Mouse (Mus musculus) liver, adult 2 months (tissue): Measurements from ENCODE around the gene Dusp2. TPM values are rescaled to one million over a fixed set of nuclear protein-coding genes. Genes with fewer than 3 reads are reported as not detected.

Source experiments
- DNase-seq: peaks from one replicate; pipeline ENCODE4 v3.0.0-alpha.2; 2011; ENCODE audit warnings: low read depth, low spot score; ENCODE audit errors: extremely low read depth
- H3K27ac ChIP-seq: fragments of 200-500 bp; replicated peaks from 2 replicates; pipeline ENCODE4 v1.5.1; 2012; ENCODE audit warnings: low read depth, mild to moderate bottlenecking, control low read depth, inconsistent platforms, low read length; ENCODE audit not compliant: insufficient read depth
- H3K27me3 ChIP-seq: fragments of 200-500 bp; 2 replicates; pipeline ENCODE4 v1.6.1; 2012; ENCODE audit warnings: mild to moderate bottlenecking, moderate library complexity, low read length, inconsistent platforms; ENCODE audit not compliant: control insufficient read depth, insufficient read depth
- H3K36me3 ChIP-seq: fragments of 200-500 bp; 2 replicates; pipeline ENCODE4 v1.6.1; 2012; ENCODE audit warnings: low read length, inconsistent platforms; ENCODE audit not compliant: control insufficient read depth, insufficient read depth
- H3K4me1 ChIP-seq: fragments of 200-500 bp; 2 replicates; pipeline ENCODE4 v1.6.1; 2011; ENCODE audit warnings: low read length; ENCODE audit not compliant: control insufficient read depth, insufficient read depth
- H3K4me3 ChIP-seq: fragments of 200-500 bp; 2 replicates; pipeline ENCODE4 v1.5.1; 2011; ENCODE audit warnings: low read depth, mild to moderate bottlenecking, control low read depth, low read length, moderate library complexity; ENCODE audit not compliant: insufficient read depth
- H3K79me2 ChIP-seq: fragments of 200-500 bp; 2 replicates; pipeline ENCODE4 v1.6.1; 2012; ENCODE audit warnings: inconsistent platforms, mild to moderate bottlenecking, low read length, moderate library complexity; ENCODE audit not compliant: control insufficient read depth, insufficient read depth
- H3K9ac ChIP-seq: fragments of 200-500 bp; 2 replicates; pipeline ENCODE4 v1.6.1; 2012; ENCODE audit warnings: low read depth, mild to moderate bottlenecking, control low read depth, inconsistent platforms, low read length
- CTCF ChIP-seq: fragments of 200-500 bp; IDR thresholded peaks from 2 replicates; pipeline ENCODE4 v1.5.1; 2011; ENCODE audit warnings: low read depth, low read length, control low read depth
- POLR2A ChIP-seq: fragments of 200-500 bp; IDR thresholded peaks from 2 replicates; pipeline ENCODE4 v1.6.1; 2011; ENCODE audit warnings: low read length, control low read depth; ENCODE audit not compliant: insufficient read depth; ENCODE audit errors: extremely low read depth
- WGBS: fragments of 180-500 bp; shearing (Covaris S2); methylation state at CpG from one replicate; pipeline ENCODE4 v1.1.7; 2018; 5-methylcytosine and 5-hydroxymethylcytosine counted together
- polyA plus RNA-seq: library from polyadenylated mRNA; depleted of rRNA; stranded (reverse); fragments of >200 nt; gene quantifications from 2 replicates; pipeline ENCODE4 v1.2.3, GENCODE M21; 2012
- total RNA-seq: library from RNA; depleted of rRNA; stranded (reverse); fragments of >200 nt; gene quantifications from 2 replicates; pipeline ENCODE4 v1.2.3, GENCODE M21; 2014

Dusp2 gene
- total and polyA plus RNA-seq, 2 experiments = 0.37 to 0.83 TPM

DNA sequence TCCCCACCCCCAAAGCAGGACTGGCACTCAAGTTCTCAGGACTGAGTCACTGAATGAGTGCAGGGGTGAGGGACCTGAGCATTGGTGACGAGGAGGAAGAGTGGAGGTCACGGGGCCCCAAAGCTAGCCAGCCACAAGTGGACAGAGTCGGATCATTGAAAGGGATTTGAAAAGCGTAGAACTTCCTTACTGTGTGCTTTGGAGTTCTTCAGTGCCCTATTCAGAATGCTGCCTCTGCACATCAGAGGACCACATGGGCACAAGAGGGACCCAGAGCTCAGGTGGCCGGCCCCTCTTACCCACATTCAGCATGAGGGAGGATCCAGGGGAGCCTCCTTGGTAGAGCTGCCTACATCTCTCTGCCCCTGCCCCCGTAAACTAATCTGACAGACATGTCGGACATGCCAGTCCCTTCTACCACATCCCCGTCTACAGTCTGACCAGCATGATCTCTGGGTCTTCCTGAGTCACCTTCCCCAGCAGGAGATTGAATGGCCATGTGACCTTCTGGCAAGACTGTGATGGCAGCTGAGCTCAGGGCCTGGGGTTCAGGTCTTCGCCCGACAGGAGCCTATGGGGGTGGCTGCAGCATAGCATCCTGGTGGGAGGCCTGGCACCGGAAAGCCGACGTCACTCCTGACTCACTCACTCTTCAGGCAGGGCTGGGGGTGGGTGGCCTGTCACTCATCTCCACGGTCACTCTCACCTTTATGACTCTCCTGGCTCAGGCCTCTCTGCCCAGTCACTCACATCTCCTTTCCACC lies 3.0 kb upstream of the Dusp2 start:
- no peak overlapping the region for H3K4me3 ChIP-seq
- H3K4me1 ChIP-seq = no peaks in the 10 kb centered on the region; the same call in 1 of the 2 replicates

DNA sequence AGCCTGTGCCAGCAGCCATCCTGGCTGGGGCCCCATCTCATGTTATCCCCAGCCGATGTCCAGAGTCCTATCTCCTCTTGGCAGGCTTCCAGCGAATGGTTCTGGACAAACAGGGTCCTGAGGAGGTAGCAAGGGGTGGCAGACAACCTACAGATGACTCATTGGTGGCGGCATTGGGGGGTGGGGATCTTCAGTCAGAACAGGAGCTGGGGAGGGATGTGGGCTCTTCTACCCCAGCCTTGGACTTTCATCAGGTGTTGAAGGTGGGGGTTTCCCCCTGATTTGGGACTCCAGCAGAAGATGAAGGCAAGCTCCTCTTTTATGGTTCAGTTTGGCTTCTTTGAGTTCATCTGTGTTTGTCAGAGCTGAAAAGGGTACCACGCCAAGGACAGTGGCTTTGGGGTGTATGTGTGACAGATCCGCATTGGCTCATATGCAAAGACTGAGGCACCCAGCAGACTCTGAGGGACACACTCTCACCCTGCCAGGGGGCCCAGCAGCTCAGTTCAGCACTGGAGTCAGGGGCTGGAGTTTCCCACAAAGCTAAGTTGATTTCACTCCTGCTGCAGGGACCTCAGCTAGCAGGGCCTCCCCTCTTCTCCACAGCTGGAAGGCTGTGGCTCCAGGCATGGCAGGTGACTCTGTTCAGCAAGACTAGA lies 1.9 kb upstream of the Dusp2 start:
- no peaks in the 10 kb centered on the region for H3K36me3 ChIP-seq
- 57% methylated on average over 5 of the region's 5 CpGs for WGBS
- no peaks in the 10 kb centered on the region for H3K79me2 ChIP-seq
- H3K9ac ChIP-seq = no peak overlapping the region
- H3K27me3 ChIP-seq = peaks cover 6% of the 10 kb centered on the region; the same call in 1 of the 2 replicates
- TF ChIP-seq CTCF (no peak), POLR2A (no peak)
- H3K4me3 ChIP-seq = no peak overlapping the region
- H3K27ac ChIP-seq = no peak overlapping the region
- no peak for DNase-seq
- H3K4me1 ChIP-seq = no peaks in the 10 kb centered on the region

More for the DNA sequence above, 3.0 kb upstream of the Dusp2 start:
- Histone ChIP-seq H3K36me3 (no peaks in the 10 kb centered on the region), H3K27me3 (peaks cover 6% of the 10 kb centered on the region; the same call in 1 of the 2 replicates), H3K9ac (no peak overlapping the region), H3K27ac (no peak overlapping the region), H3K79me2 (no peaks in the 10 kb centered on the region)
- TF ChIP-seq POLR2A (no peak), CTCF (no peak)
- WGBS = 89% methylated on average over 14 of the region's 14 CpGs
- DNase-seq = no peak

DNA sequence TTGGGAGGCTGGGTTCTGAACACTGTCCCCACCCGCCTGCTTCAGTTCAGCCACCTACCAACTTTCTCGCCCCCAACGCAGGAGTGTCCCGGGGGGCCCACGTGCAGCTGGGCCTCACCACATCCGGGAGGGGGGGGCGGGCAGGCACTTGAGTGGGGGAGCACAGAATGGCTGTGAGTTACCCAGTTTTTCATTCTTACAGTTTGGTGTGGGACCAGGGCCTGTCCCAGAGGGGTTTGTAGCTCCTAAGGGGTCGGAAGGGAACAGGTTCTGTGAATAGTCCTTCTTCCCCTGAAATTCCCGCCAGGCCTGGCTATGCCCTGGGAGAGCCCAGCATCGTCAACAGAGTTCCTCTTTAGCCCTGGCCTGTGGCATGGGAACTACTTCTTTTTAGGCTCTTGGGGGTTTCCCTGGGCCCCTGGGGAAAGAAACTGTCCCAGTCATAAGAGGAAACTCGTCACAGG lies 849 bp upstream of the Dusp2 start:
- H3K4me1 ChIP-seq = no peaks in the 10 kb centered on the region
- H3K9ac ChIP-seq = no peak overlapping the region
- WGBS = 75% methylated on average over 11 of the region's 11 CpGs
- H3K36me3 ChIP-seq = no peaks in the 10 kb centered on the region
- no peak overlapping the region for H3K27ac ChIP-seq
- H3K79me2 ChIP-seq = no peaks in the 10 kb centered on the region
- peak; percentile 9 for DNase-seq
- TF ChIP-seq POLR2A = no peak
- no peak for TF ChIP-seq CTCF
- H3K27me3 ChIP-seq = peaks cover 6% of the 10 kb centered on the region; the same call in 1 of the 2 replicates
- no peak overlapping the region for H3K4me3 ChIP-seq

DNA sequence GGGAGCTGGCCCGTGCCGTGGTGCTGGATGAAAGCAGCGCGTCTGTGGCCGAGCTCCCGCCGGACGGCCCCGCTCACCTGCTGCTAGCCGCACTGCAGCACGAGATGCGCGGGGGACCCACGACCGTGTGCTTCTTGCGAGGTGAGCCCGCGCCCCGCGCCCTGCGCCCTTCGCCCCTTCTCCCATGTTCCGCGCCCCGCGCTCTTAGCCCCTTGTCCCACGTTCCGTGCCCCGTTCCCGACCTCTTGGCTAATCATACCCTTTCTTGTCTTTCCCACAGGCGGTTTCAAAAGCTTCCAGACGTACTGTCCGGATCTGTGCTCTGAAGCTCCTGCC lies 506 bp downstream of the Dusp2 start:
- Histone ChIP-seq H3K27ac (no peak overlapping the region), H3K4me3 (peak overlapping the region; percentile 84), H3K9ac (peak overlapping the region; percentile 69), H3K79me2 (no peaks in the 10 kb centered on the region), H3K4me1 (no peaks in the 10 kb centered on the region), H3K36me3 (no peaks in the 10 kb centered on the region), H3K27me3 (peaks cover 6% of the 10 kb centered on the region; the same call in 1 of the 2 replicates)
- DNase-seq = no peak
- 6% methylated on average over 33 of the region's 33 CpGs for WGBS
- no peak for TF ChIP-seq CTCF

DNA sequence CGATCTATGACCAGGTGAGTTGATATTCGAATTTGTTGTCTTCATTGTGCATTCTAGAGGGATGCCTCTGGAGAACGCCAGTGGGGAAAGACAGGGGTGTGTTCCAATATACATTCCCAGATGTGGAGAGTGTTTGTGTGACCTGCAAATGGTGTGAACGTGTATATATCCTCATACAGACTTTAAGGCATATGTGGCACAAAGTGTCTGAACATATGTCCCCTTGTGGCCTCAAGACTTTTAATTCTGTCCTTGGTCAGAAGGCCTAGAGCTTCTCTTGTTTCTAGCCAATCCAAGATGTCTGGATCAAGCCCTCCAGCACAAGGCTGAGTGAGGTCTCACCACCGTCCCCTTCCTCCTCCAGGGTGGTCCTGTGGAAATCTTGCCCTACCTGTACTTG lies 926 bp downstream of the Dusp2 start:
- Histone ChIP-seq H3K36me3 (no peaks in the 10 kb centered on the region), H3K9ac (no peak overlapping the region), H3K27me3 (peaks cover 6% of the 10 kb centered on the region; the same call in 1 of the 2 replicates), H3K4me3 (no peak overlapping the region; the same call in 1 of the 2 replicates), H3K79me2 (no peaks in the 10 kb centered on the region), H3K4me1 (no peaks in the 10 kb centered on the region), H3K27ac (no peak overlapping the region)
- TF ChIP-seq CTCF = no peak
- no peak for TF ChIP-seq POLR2A
- 60% methylated on average over 5 of the region's 5 CpGs for WGBS
- DNase-seq = no peak

DNA sequence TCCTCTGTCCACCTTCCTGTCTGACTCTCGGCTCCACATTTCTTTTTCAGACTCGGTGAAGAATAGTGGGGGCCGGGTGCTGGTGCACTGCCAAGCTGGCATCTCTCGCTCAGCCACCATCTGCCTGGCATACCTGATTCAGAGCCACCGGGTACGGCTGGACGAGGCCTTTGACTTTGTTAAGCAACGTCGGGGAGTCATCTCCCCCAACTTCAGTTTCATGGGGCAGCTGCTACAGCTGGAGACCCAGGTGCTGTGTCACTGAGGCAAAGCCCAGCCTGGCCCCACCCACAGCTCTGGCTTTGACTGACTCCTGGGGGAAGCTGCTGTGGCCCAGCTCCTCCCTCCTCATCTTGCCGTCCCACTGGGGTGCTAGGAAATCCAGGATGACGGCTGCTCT lies 1.6 kb downstream of the Dusp2 start:
- no peak overlapping the region for H3K27ac ChIP-seq
- H3K4me3 ChIP-seq = no peak overlapping the region; the same call in 1 of the 2 replicates
- no peak for TF ChIP-seq POLR2A
- TF ChIP-seq CTCF = no peak
- no peaks in the 10 kb centered on the region for H3K36me3 ChIP-seq
- H3K9ac ChIP-seq = no peak overlapping the region
- H3K4me1 ChIP-seq = no peaks in the 10 kb centered on the region
- H3K79me2 ChIP-seq = no peaks in the 10 kb centered on the region
- DNase-seq = no peak
- peaks cover 6% of the 10 kb centered on the region; the same call in 1 of the 2 replicates for H3K27me3 ChIP-seq
- 89% methylated on average over 11 of the region's 11 CpGs for WGBS
